Mouse (Mus musculus) gastrocnemius, postnatal 10 days (tissue): ENCODE data around the gene Krtap3-1. TPM values are rescaled to one million over a fixed set of nuclear protein-coding genes. Genes with fewer than 3 reads are reported as not detected.
"Not testable (repeated sequence)": the region's sequence is repeated elsewhere in the genome, so short reads cannot be mapped to it uniquely, and the experiment has no call there.

ENCODE experiments used
- DNase-seq: peaks from one replicate; pipeline ENCODE4 v3.0.0; 2021; ENCODE audit warnings: mixed read lengths
- long read RNA-seq, 2 experiments: library from polyadenylated mRNA; stranded (forward); transcript quantifications; one replicate each; pipeline ENCODE4 v2.0.0; 2021
- total RNA-seq, 2 experiments: library from RNA; stranded (reverse); gene quantifications; 2 replicates each; pipeline ENCODE4 v1.2.3; 2021

Gene Krtap3-1
- total RNA-seq, result not detected
- long read RNA-seq, experiment 1, result 0 reads
- long read RNA-seq, experiment 2, result 0 reads

- no peak for DNase-seq
Measured at GRCm38 (mm10) chr11:99566530-99566929, at the start of gene Krtap3-1. Krtap3-1 (minus strand) TSS chr11:99566630.

- no peak for DNase-seq
Measured at GRCm38 (mm10) chr11:99614796-99615363, 48.5 kb upstream of the Krtap3-1 start, which contains the start of gene Krtap2-4. Krtap2-4 (minus strand) TSS chr11:99614846.

- not testable (repeated sequence) for DNase-seq
Measured at GRCm38 (mm10) chr11:99610089-99610488, 43.7 kb upstream of the Krtap3-1 start, which contains the start of gene Gm11937. Gm11937 (minus strand) TSS chr11:99610189.

- DNase-seq, result no peak
Measured at GRCm38 (mm10) chr11:99609126-99609525, 42.7 kb upstream of the Krtap3-1 start.

- DNase-seq, result not testable (repeated sequence)
Measured at GRCm38 (mm10) chr11:99603208-99603607, 36.8 kb upstream of the Krtap3-1 start, which contains the start of gene Gm11938. Gm11938 (minus strand) TSS chr11:99603308.

- DNase-seq, result not testable (repeated sequence)
Measured at GRCm38 (mm10) chr11:99597742-99598141, 31.3 kb upstream of the Krtap3-1 start, which contains the start of gene Krtap9-3. Krtap9-3 (minus strand) TSS chr11:99598105.

GRCm38 (mm10) chr11:99590981-99591380, 24.6 kb upstream of the Krtap3-1 start, which contains the start of gene Krtap1-3:
Krtap1-3 (minus strand) TSS chr11:99591339.
- no peak for DNase-seq

- no peak for DNase-seq
Measured at GRCm38 (mm10) chr11:99585096-99585495, 18.7 kb upstream of the Krtap3-1 start.

- DNase-seq, result no peak
Measured at GRCm38 (mm10) chr11:99583245-99583704, 16.8 kb upstream of the Krtap3-1 start, which contains the start of gene Krtap1-4. Krtap1-4 (minus strand) TSS chr11:99583654.

GRCm38 (mm10) chr11:99581564-99581963, 15.1 kb upstream of the Krtap3-1 start:
- DNase-seq, result no peak

GRCm38 (mm10) chr11:99581051-99581450, 14.6 kb upstream of the Krtap3-1 start:
- DNase-seq, result no peak

- DNase-seq, result no peak
Measured at GRCm38 (mm10) chr11:99580636-99581035, 14.2 kb upstream of the Krtap3-1 start, which contains the start of gene Krtap1-5. Krtap1-5 (minus strand) TSS chr11:99581016.

- DNase-seq, result peak; percentile 66
Measured at GRCm38 (mm10) chr11:99574106-99574505, 7.7 kb upstream of the Krtap3-1 start.

- no peak for DNase-seq
Measured at GRCm38 (mm10) chr11:99573164-99573563, 6.7 kb upstream of the Krtap3-1 start.

- no peak for DNase-seq
Measured at GRCm38 (mm10) chr11:99562580-99562979, 3.9 kb downstream of the Krtap3-1 start.

- DNase-seq, result no peak
Measured at GRCm38 (mm10) chr11:99559366-99559765, 7.1 kb downstream of the Krtap3-1 start, which contains the start of gene Gm11939. Gm11939 (minus strand) TSS chr11:99559466.

- no peak for DNase-seq
Measured at GRCm38 (mm10) chr11:99557976-99558745, 8.3 kb downstream of the Krtap3-1 start.

- no peak for DNase-seq
Measured at GRCm38 (mm10) chr11:99556753-99557152, 9.7 kb downstream of the Krtap3-1 start, which contains the start of gene Krtap3-2. Krtap3-2 (minus strand) TSS chr11:99556853.

- DNase-seq, result no peak
Measured at GRCm38 (mm10) chr11:99556195-99556594, 10.2 kb downstream of the Krtap3-1 start.

- no peak for DNase-seq
Measured at GRCm38 (mm10) chr11:99550765-99551164, 15.7 kb downstream of the Krtap3-1 start, which contains the start of gene Krtap3-3. Krtap3-3 (minus strand) TSS chr11:99550865.

- DNase-seq, result no peak
Measured at GRCm38 (mm10) chr11:99547892-99548291, 18.5 kb downstream of the Krtap3-1 start.

GRCm38 (mm10) chr11:99539721-99540120, 26.7 kb downstream of the Krtap3-1 start:
- DNase-seq, result peak; percentile 17
